8 mouse cellular contexts compared by ENCODE assay signal in the genomic region with DNA sequence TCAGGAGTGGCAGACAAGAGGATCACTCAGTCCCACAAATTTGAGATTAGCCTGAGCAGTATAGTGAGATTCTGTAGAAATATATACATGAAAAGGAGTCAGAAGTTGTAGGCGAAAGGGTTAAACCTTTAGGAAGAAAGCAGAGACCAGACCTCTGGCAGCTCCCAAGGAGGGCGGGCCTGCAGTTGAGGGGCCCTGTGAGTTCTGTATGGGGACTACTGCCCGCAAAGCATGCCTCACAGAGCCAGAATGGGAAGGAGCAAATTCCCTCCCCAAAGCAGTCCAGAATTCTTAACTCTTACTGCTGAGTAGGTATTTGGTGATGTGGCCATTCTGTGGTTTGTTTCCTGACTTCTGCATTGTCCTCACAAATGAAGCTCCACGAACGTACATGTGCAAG. TPM values are rescaled to one million over a fixed set of nuclear protein-coding genes. Genes with fewer than 3 reads are reported as not detected.
DNase-seq lines count a peak whose midpoint lies in the region; ATAC-seq and TF ChIP-seq lines count a peak whose summit lies in the region.

No protein-coding gene starts in this region.

- no peaks in the 10 kb centered on the region for H3K9me3 ChIP-seq in erythroblast, embryonic 14.5 days (ENCODE audit: control insufficient read depth, low read length)
- no peaks in the 10 kb centered on the region for H3K9me3 ChIP-seq in kidney, postnatal 0 days (replicated peaks; ENCODE audit: low read length)
- no peaks in the 10 kb centered on the region for H3K9me3 ChIP-seq in embryonic facial prominence, embryonic 15.5 days (replicated peaks)
- H3K9me3 ChIP-seq in liver, embryonic 16.5 days (replicated peaks; ENCODE audit: control insufficient read depth, low read length), result no peaks in the 10 kb centered on the region

- H3K9ac ChIP-seq in kidney, postnatal 0 days (ENCODE audit: low read depth, low read length), result no peak overlapping the region
- H3K9ac ChIP-seq in embryonic facial prominence, embryonic 15.5 days, result no peak overlapping the region
- H3K9ac ChIP-seq in liver, embryonic 16.5 days (ENCODE audit: low read depth, low read length), result no peak overlapping the region; the same call in 1 of the 2 replicates

- 16% methylated on average over 5 of the region's 5 CpGs for WGBS in kidney, postnatal 0 days
- WGBS in embryonic facial prominence, embryonic 15.5 days, result 7% methylated on average over 5 of the region's 5 CpGs
- 11% methylated on average over 5 of the region's 5 CpGs for WGBS in liver, embryonic 16.5 days (ENCODE audit: insufficient replicate concordance)

- peak overlapping the region; percentile 3 for H3K4me3 ChIP-seq in erythroblast, embryonic 14.5 days (replicated peaks)
- H3K4me3 ChIP-seq in kidney, postnatal 0 days (replicated peaks; ENCODE audit: low read depth, low read length), result no peak overlapping the region
- no peak overlapping the region for H3K4me3 ChIP-seq in embryonic facial prominence, embryonic 15.5 days (replicated peaks)
- H3K4me3 ChIP-seq in liver, embryonic 16.5 days (ENCODE audit: low read depth, low read length), result no peak overlapping the region

- peak; percentile 87 for DNase-seq in kidney, postnatal 0 days (ENCODE audit: low spot score)
- DNase-seq in kidney, adult 11 months, result no peak
- DNase-seq in spleen, adult 12 weeks (ENCODE audit: low spot score), result no peak

- H3K36me3 ChIP-seq in erythroblast, embryonic 14.5 days (ENCODE audit: control insufficient read depth), result no peaks in the 10 kb centered on the region; the same call in 1 of the 2 replicates
- H3K36me3 ChIP-seq in kidney, postnatal 0 days (ENCODE audit: insufficient read depth, low read length), result no peaks in the 10 kb centered on the region; the same call in 1 of the 2 replicates
- H3K36me3 ChIP-seq in embryonic facial prominence, embryonic 15.5 days, result no peaks in the 10 kb centered on the region
- H3K36me3 ChIP-seq in liver, embryonic 16.5 days (ENCODE audit: control insufficient read depth, insufficient read depth), result no peaks in the 10 kb centered on the region

- no peaks in the 10 kb centered on the region for H3K27me3 ChIP-seq in erythroblast, embryonic 14.5 days (ENCODE audit: control insufficient read depth)
- no peaks in the 10 kb centered on the region for H3K27me3 ChIP-seq in kidney, postnatal 0 days (ENCODE audit: insufficient read depth, low read length)
- H3K27me3 ChIP-seq in embryonic facial prominence, embryonic 15.5 days, result no peaks in the 10 kb centered on the region
- no peaks in the 10 kb centered on the region for H3K27me3 ChIP-seq in liver, embryonic 16.5 days (ENCODE audit: control insufficient read depth, insufficient read depth, low read depth, low read length)

- H3K4me2 ChIP-seq in kidney, postnatal 0 days (ENCODE audit: low read length), result peak overlapping the region; percentile 6; the same call in 1 of the 2 replicates
- peak overlapping the region; percentile 34 for H3K4me2 ChIP-seq in embryonic facial prominence, embryonic 15.5 days (replicated peaks)
- peak overlapping the region; percentile 48 for H3K4me2 ChIP-seq in liver, embryonic 16.5 days (ENCODE audit: low read depth, low read length)

- peak overlapping the region; percentile 76 for H3K27ac ChIP-seq in kidney, postnatal 0 days
- peak overlapping the region; percentile 91 for H3K27ac ChIP-seq in embryonic facial prominence, embryonic 15.5 days (replicated peaks)
- peak overlapping the region; percentile 63 for H3K27ac ChIP-seq in liver, embryonic 16.5 days (ENCODE audit: low read length)

- H3K4me1 ChIP-seq in erythroblast, embryonic 14.5 days (ENCODE audit: control insufficient read depth), result peaks cover 36% of the 10 kb centered on the region
- H3K4me1 ChIP-seq in kidney, postnatal 0 days (replicated peaks; ENCODE audit: insufficient read depth, low read length), result peaks cover 30% of the 10 kb centered on the region
- H3K4me1 ChIP-seq in embryonic facial prominence, embryonic 15.5 days, result peaks cover 56% of the 10 kb centered on the region
- peaks cover 31% of the 10 kb centered on the region for H3K4me1 ChIP-seq in liver, embryonic 16.5 days (ENCODE audit: control insufficient read depth, low read depth, low read length)

- no peak for TF ChIP-seq CTCF in kidney, postnatal 0 days (IDR thresholded peaks at IDR 0.05; ENCODE audit: low read depth)

- ATAC-seq in erythroblast, adult 5-6 weeks (replicated peaks; ENCODE audit: low FRiP score, poor library complexity, severe bottlenecking), result no peak
- 0 out of 2 replicates have a peak, but pooled peaks have one; percentile 40 for ATAC-seq in kidney, postnatal 0 days (replicated peaks; ENCODE audit: low FRiP score, low read depth)
- peak; percentile 87 for ATAC-seq in embryonic facial prominence, embryonic 15.5 days (ENCODE audit: insufficient number of reproducible peaks, low FRiP score, low TSS enrichment, low read depth)
- peak; percentile 75 for ATAC-seq in liver, embryonic 16.5 days (ENCODE audit: low read depth)
- no peak for ATAC-seq in inflammation-experienced regulatory T-cells, adult 6 months

RNA-seq across cellular contexts. Expression of a gene that starts 11.6 kb away (rescaled TPM):
- polyA plus RNA-seq in erythroblast, embryonic 14.5 days (2012), result 0.21 and 0.26 TPM in 2 replicates
- 0.96 and 3.3 TPM in 2 replicates for total RNA-seq in erythroblast, adult 5-6 weeks (2015; ENCODE audit: low replicate concordance)
- 4.9 TPM in 2 replicates for total RNA-seq in erythroblast, adult 5-6 weeks (2017; ENCODE audit: low replicate concordance)
- 16.1 and 16.7 TPM in 2 replicates for polyA plus RNA-seq in kidney, postnatal 0 days (2015; fragmentation: Nextera tagmentation; extraction: Ambion mirVana)
- 39.8 and 44.2 TPM in 2 replicates for polyA plus RNA-seq in embryonic facial prominence, embryonic 15.5 days (2015; fragmentation: Nextera tagmentation; extraction: Ambion mirVana)
- 15.3 and 17.7 TPM in 2 replicates for polyA plus RNA-seq in liver, embryonic 16.5 days (2015; fragmentation: Nextera tagmentation; extraction: Ambion mirVana)
- polyA plus RNA-seq in inflammation-experienced regulatory T-cells, adult 6 months (2017; shearing (Covaris generic)), result 10 to 100 TPM; 14.8 to 40.1 (median 36.0) TPM

Comparison
In these comparisons a context has a peak if more than half of its experiments do, and no peak if none do; other contexts are left out.
1. ATAC-seq: peak in kidney, postnatal 0 days (single experiment), embryonic facial prominence, embryonic 15.5 days (single experiment) and liver, embryonic 16.5 days (single experiment); none in erythroblast, adult 5-6 weeks (single experiment) and inflammation-experienced regulatory T-cells, adult 6 months (single experiment).
2. RNA of a gene that starts 11.6 kb away (polyA plus RNA-seq): 39.8 to 44.2 TPM in embryonic facial prominence, embryonic 15.5 days, 14.8 to 40.1 TPM in inflammation-experienced regulatory T-cells, adult 6 months, 15.3 to 17.7 TPM in liver, embryonic 16.5 days and 16.1 to 16.7 TPM in kidney, postnatal 0 days; 0.21 to 0.26 TPM in erythroblast, embryonic 14.5 days; every median in the first group is over 10 times any median in the second.
3. Peak in every context shown above with its lines, with median percentiles within 50 percentile points of each other: H3K27ac ChIP-seq and H3K4me2 ChIP-seq.